Mouse (Mus musculus) neural tube, embryonic 14.5 days (tissue): ENCODE measurements around the gene Kcnk6. TPM values are rescaled to one million over a fixed set of nuclear protein-coding genes. Genes with fewer than 3 reads are reported as not detected.

Source experiments
- ATAC-seq: fragments of 200-750 bp; cut with Nextera tagmentation; 2 replicates; pipeline ENCODE4 v1.8.0; 2017; ENCODE audit warnings: low read depth, mild to moderate bottlenecking, moderate TSS enrichment, moderate library complexity
- H3K27ac ChIP-seq: fragments of 300-500 bp; sonication (generic); 2 replicates; pipeline ENCODE4 v1.5.1; 2014; ENCODE audit warnings: low read depth, mild to moderate bottlenecking, control low read depth, low read length, moderate library complexity, mixed read lengths
- H3K27me3 ChIP-seq: fragments of 300-500 bp; sonication (generic); 2 replicates; pipeline ENCODE4 v1.6.1; 2014; ENCODE audit warnings: low read length; ENCODE audit not compliant: control insufficient read depth, insufficient read depth
- H3K36me3 ChIP-seq: fragments of 300-500 bp; sonication (generic); 2 replicates; pipeline ENCODE4 v1.6.1; 2014; ENCODE audit warnings: low read length, mixed read lengths; ENCODE audit not compliant: control insufficient read depth, insufficient read depth
- H3K4me1 ChIP-seq: fragments of 300-500 bp; sonication (generic); 2 replicates; pipeline ENCODE4 v1.6.1; 2014; ENCODE audit warnings: low read length; ENCODE audit not compliant: control insufficient read depth, insufficient read depth
- H3K4me2 ChIP-seq: fragments of 300-500 bp; sonication (generic); 2 replicates; pipeline ENCODE4 v1.6.1; 2014; ENCODE audit warnings: mild to moderate bottlenecking, low read depth, low read length, control low read depth
- H3K4me3 ChIP-seq: fragments of 300-500 bp; sonication (generic); 2 replicates; pipeline ENCODE4 v1.5.1; 2014; ENCODE audit warnings: low read depth, low read length, control low read depth, mixed read lengths
- H3K9ac ChIP-seq: fragments of 300-500 bp; sonication (generic); replicated peaks from 2 replicates; pipeline ENCODE4 v1.6.1; 2014; ENCODE audit warnings: low read depth, mild to moderate bottlenecking, control low read depth, low read length, mixed read lengths
- H3K9me3 ChIP-seq: fragments of 300-500 bp; sonication (generic); 2 replicates; pipeline ENCODE4 v1.6.1; 2016; ENCODE audit warnings: low read length; ENCODE audit not compliant: control insufficient read depth
- WGBS: fragments of 180-500 bp; shearing (Covaris S2); extraction: QIAGEN DNeasy Blood & Tissue Kit; methylation state at CpG from one replicate; pipeline ENCODE4 v1.1.7; 2014; 5-methylcytosine and 5-hydroxymethylcytosine counted together
- polyA plus RNA-seq: library from polyadenylated mRNA; unstranded; fragments of >200 nt; fragmentation: Nextera tagmentation; extraction: Ambion mirVana; gene quantifications from 2 replicates; pipeline ENCODE4 v1.2.1, GENCODE M21; 2014

The Kcnk6 gene
- polyA plus RNA-seq = 0.32 and 0.52 TPM in 2 replicates

- ATAC-seq = 0 out of 2 replicates have a peak, but pooled peaks have one; percentile 29
- Histone ChIP-seq H3K9ac (peak within 1 kb of the TSS; percentile 48; the same call in 1 of the 2 replicates), H3K4me2 (peak within 1 kb of the TSS; percentile 82), H3K27ac (no peak within 1 kb of the TSS), H3K27me3 (peaks cover 16% of the 10 kb centered on the region), H3K4me1 (peaks cover 4% of the 10 kb centered on the region; the same call in 1 of the 2 replicates), H3K36me3 (no peaks in the 10 kb centered on the region), H3K4me3 (peak within 1 kb of the TSS; percentile 45), H3K9me3 (no peaks in the 10 kb centered on the region)
- WGBS = 1% methylated on average over 53 of the region's 62 CpGs
Observed at GRCm38 (mm10) chr7:29232247-29233013, at the start of gene Kcnk6. TSS of gene Kcnk6 (minus strand) at chr7:29232515.

- Histone ChIP-seq H3K9me3 (no peaks in the 10 kb centered on the region), H3K27me3 (peaks cover 18% of the 10 kb centered on the region; the same call in 1 of the 2 replicates), H3K4me3 (peak within 1 kb of the TSS; percentile 62), H3K36me3 (no peaks in the 10 kb centered on the region), H3K9ac (peak within 1 kb of the TSS; percentile 54), H3K27ac (no peak within 1 kb of the TSS), H3K4me2 (peak within 1 kb of the TSS; percentile 92), H3K4me1 (peaks cover 11% of the 10 kb centered on the region; the same call in 1 of the 2 replicates)
- under 1% methylated on average over 71 of the region's 80 CpGs for WGBS
- peak; percentile 82 for ATAC-seq
Observed at GRCm38 (mm10) chr7:29281201-29282073, 49.1 kb upstream of the Kcnk6 start, which contains the start of gene Spint2. TSS of gene Spint2 (minus strand) at chr7:29281912.

- Histone ChIP-seq H3K27me3 (peaks cover 18% of the 10 kb centered on the region; the same call in 1 of the 2 replicates), H3K4me1 (peaks cover 11% of the 10 kb centered on the region; the same call in 1 of the 2 replicates), H3K9ac (peak overlapping the region; percentile 54), H3K36me3 (no peaks in the 10 kb centered on the region), H3K4me2 (peak overlapping the region; percentile 92), H3K4me3 (peak overlapping the region; percentile 62), H3K9me3 (no peaks in the 10 kb centered on the region), H3K27ac (no peak overlapping the region)
- no peak for ATAC-seq
- 8% methylated on average over 13 of the region's 13 CpGs for WGBS
Observed at GRCm38 (mm10) chr7:29280801-29281200, 48.5 kb upstream of the Kcnk6 start.

GRCm38 (mm10) chr7:29279924-29280323 lies 47.6 kb upstream of the Kcnk6 start:
- Histone ChIP-seq H3K9me3 (no peaks in the 10 kb centered on the region), H3K9ac (no peak overlapping the region), H3K4me2 (no peak overlapping the region), H3K27me3 (peaks cover 18% of the 10 kb centered on the region; the same call in 1 of the 2 replicates), H3K36me3 (no peaks in the 10 kb centered on the region), H3K27ac (no peak overlapping the region), H3K4me3 (no peak overlapping the region), H3K4me1 (peaks cover 11% of the 10 kb centered on the region; the same call in 1 of the 2 replicates)
- 88% methylated on average over 8 of the region's 8 CpGs for WGBS
- no peak for ATAC-seq

- no peaks in the 10 kb centered on the region for H3K9me3 ChIP-seq
- H3K4me1 ChIP-seq = peaks cover 11% of the 10 kb centered on the region; the same call in 1 of the 2 replicates
- peaks cover 18% of the 10 kb centered on the region; the same call in 1 of the 2 replicates for H3K27me3 ChIP-seq
- H3K4me3 ChIP-seq = no peak overlapping the region
- no peaks in the 10 kb centered on the region for H3K36me3 ChIP-seq
- H3K9ac ChIP-seq = no peak overlapping the region
- no peak for ATAC-seq
- no peak overlapping the region for H3K27ac ChIP-seq
- H3K4me2 ChIP-seq = no peak overlapping the region
Observed at GRCm38 (mm10) chr7:29279261-29279660, 46.9 kb upstream of the Kcnk6 start.

- WGBS = 90% methylated on average over 4 of the region's 4 CpGs
- H3K4me1 ChIP-seq = peaks cover 11% of the 10 kb centered on the region; the same call in 1 of the 2 replicates
Observed at GRCm38 (mm10) chr7:29277510-29277909, 45.2 kb upstream of the Kcnk6 start.

GRCm38 (mm10) chr7:29276715-29277114 lies 44.4 kb upstream of the Kcnk6 start:
- no peak overlapping the region for H3K27ac ChIP-seq
- no peak overlapping the region for H3K4me3 ChIP-seq
- H3K27me3 ChIP-seq = peaks cover 7% of the 10 kb centered on the region; the same call in 1 of the 2 replicates
- H3K4me2 ChIP-seq = no peak overlapping the region
- H3K9me3 ChIP-seq = no peaks in the 10 kb centered on the region
- no peak for ATAC-seq
- WGBS = 76% methylated on average over 5 of the region's 5 CpGs
- H3K9ac ChIP-seq = no peak overlapping the region
- peaks cover 8% of the 10 kb centered on the region; the same call in 1 of the 2 replicates for H3K4me1 ChIP-seq
- H3K36me3 ChIP-seq = no peaks in the 10 kb centered on the region

More at GRCm38 (mm10) chr7:29277510-29277909, 45.2 kb upstream of the Kcnk6 start:
- H3K9ac ChIP-seq = no peak overlapping the region
- no peak overlapping the region for H3K4me2 ChIP-seq
- H3K9me3 ChIP-seq = no peaks in the 10 kb centered on the region
- no peak overlapping the region for H3K27ac ChIP-seq
- no peaks in the 10 kb centered on the region for H3K36me3 ChIP-seq
- no peak overlapping the region for H3K4me3 ChIP-seq
- peaks cover 15% of the 10 kb centered on the region; the same call in 1 of the 2 replicates for H3K27me3 ChIP-seq
- ATAC-seq = no peak

GRCm38 (mm10) chr7:29271687-29272465 lies 39.6 kb upstream of the Kcnk6 start:
- Histone ChIP-seq H3K27me3 (no peaks in the 10 kb centered on the region), H3K4me1 (no peaks in the 10 kb centered on the region), H3K4me3 (no peak overlapping the region), H3K36me3 (no peaks in the 10 kb centered on the region), H3K9me3 (no peaks in the 10 kb centered on the region), H3K4me2 (no peak overlapping the region), H3K27ac (no peak overlapping the region), H3K9ac (no peak overlapping the region)
- WGBS = 80% methylated on average over 8 of the region's 8 CpGs
- ATAC-seq = no peak
